Mouse (Mus musculus): ENCODE measurements around the gene Paqr3. TPM values are rescaled to one million over a fixed set of nuclear protein-coding genes. Genes with fewer than 3 reads are reported as not detected.

Paqr3 gene
- total and polyA plus RNA-seq, 3 experiments = 4.3 to 6.4 TPM; not detected in 1

- H3K9me3 ChIP-seq (replicated peaks; ENCODE audit: insufficient read depth, low read length) = no peaks in the 10 kb centered on the region
- H3K79me2 ChIP-seq (ENCODE audit: control insufficient read depth, insufficient read depth, low read length, poor library complexity) = no peaks in the 10 kb centered on the region
- no peaks in the 10 kb centered on the region for H3K4me1 ChIP-seq (ENCODE audit: control insufficient read depth in 1 of 2, insufficient read depth in 2 of 2, low read length in 2 of 2)
- H3K4me3 ChIP-seq (ENCODE audit: control insufficient read depth in 1 of 2, insufficient read depth in 1 of 2, low read depth in 2 of 2, low read length in 2 of 2) = no peak overlapping the region
- no peak for DNase-seq (ENCODE audit: low read depth, low spot score)
- no peak for TF ChIP-seq RCOR1 (IDR thresholded peaks at IDR 0.05; ENCODE audit: low read depth, low read length)
- no peak for TF ChIP-seq CTCF (IDR thresholded peaks at IDR 0.05 in 2 of 3, conservative IDR thresholded peaks at IDR 0.05 in 1 of 3; ENCODE audit: control insufficient read depth in 1 of 3, insufficient read depth in 1 of 3, low read depth in 2 of 3, low read length in 3 of 3, poor library complexity in 1 of 3, severe bottlenecking in 1 of 3)
- TF ChIP-seq KAT2A (conservative IDR thresholded peaks at IDR 0.05; ENCODE audit: low read depth, low read length) = no peak
- TF ChIP-seq USF2 (IDR thresholded peaks at IDR 0.05; ENCODE audit: borderline replicate concordance in 1 of 2, insufficient read depth in 1 of 2, low read depth in 1 of 2, low read length in 2 of 2) = no peak
- TF ChIP-seq ZKSCAN1 (IDR thresholded peaks at IDR 0.05; ENCODE audit: low read depth, low read length) = no peak
- TF ChIP-seq MYC (IDR thresholded peaks at IDR 0.05; ENCODE audit: low read depth, low read length) = no peak
- no peak for TF ChIP-seq CHD2 (IDR thresholded peaks at IDR 0.05; ENCODE audit: low read length)
- no peak for TF ChIP-seq E2F4 (IDR thresholded peaks at IDR 0.05; ENCODE audit: borderline replicate concordance, low read depth, low read length)
- TF ChIP-seq ELF1 (IDR thresholded peaks at IDR 0.05; ENCODE audit: low read depth, low read length) = no peak
- no peak for TF ChIP-seq TAL1 (IDR thresholded peaks at IDR 0.05; ENCODE audit: low read length)
- no peak for TF ChIP-seq MAX (IDR thresholded peaks at IDR 0.05; ENCODE audit: low read length)
- TF ChIP-seq NELFE (IDR thresholded peaks at IDR 0.05; ENCODE audit: low read depth, low read length) = no peak
- no peak for TF ChIP-seq MAZ (IDR thresholded peaks at IDR 0.05; ENCODE audit: low read depth, low read length)
- TF ChIP-seq ZC3H11A (IDR thresholded peaks at IDR 0.05; ENCODE audit: low read depth, low read length) = no peak
- H3K27ac ChIP-seq (ENCODE audit: control insufficient read depth, low read depth, low read length) = no peak overlapping the region
- no peak overlapping the region for H3K9ac ChIP-seq (ENCODE audit: control insufficient read depth, low read depth, low read length, poor library complexity, severe bottlenecking)
- no peaks in the 10 kb centered on the region for H3K27me3 ChIP-seq (ENCODE audit: control insufficient read depth in 1 of 2, insufficient read depth in 2 of 2, low read length in 2 of 2)
- H3K36me3 ChIP-seq (ENCODE audit: control insufficient read depth in 1 of 2, insufficient read depth in 2 of 2, low read length in 2 of 2) = peaks cover 3 to 5% of the 10 kb centered on the region in 2 experiments
These were observed 57.2 kb downstream of the Paqr3 start for GRCm38 (mm10) chr5:97054166-97054565.

GRCm38 (mm10) chr5:97048905-97049304, 62.5 kb downstream of the Paqr3 start:
- no peak overlapping the region for H3K9ac ChIP-seq (ENCODE audit: control insufficient read depth, low read depth, low read length, poor library complexity, severe bottlenecking)
- no peak for DNase-seq (ENCODE audit: low read depth, low spot score)
- TF ChIP-seq MYC (IDR thresholded peaks at IDR 0.05; ENCODE audit: low read depth, low read length) (no peak), ZC3H11A (IDR thresholded peaks at IDR 0.05; ENCODE audit: low read depth, low read length) (no peak), ZKSCAN1 (IDR thresholded peaks at IDR 0.05; ENCODE audit: low read depth, low read length) (no peak), GABPA (IDR thresholded peaks at IDR 0.05; ENCODE audit: low read depth, low read length) (no peak), NRF1 (IDR thresholded peaks at IDR 0.05; ENCODE audit: insufficient read depth, low read depth, low read length, poor library complexity, severe bottlenecking) (no peak), MEF2A (IDR thresholded peaks at IDR 0.05; ENCODE audit: extremely low read depth, insufficient replicate concordance, low read depth, low read length, poor library complexity, severe bottlenecking) (no peak), RAD21 (IDR thresholded peaks at IDR 0.05; ENCODE audit: low read depth, low read length) (no peak), CHD2 (IDR thresholded peaks at IDR 0.05; ENCODE audit: low read length) (no peak), USF1 (IDR thresholded peaks at IDR 0.05; ENCODE audit: low read depth, low read length) (no peak), ZNF384 (IDR thresholded peaks at IDR 0.05; ENCODE audit: low read depth, low read length) (no peak)
- H3K36me3 ChIP-seq (ENCODE audit: control insufficient read depth in 1 of 2, insufficient read depth in 2 of 2, low read length in 2 of 2) = peaks cover 0 to 3% of the 10 kb centered on the region in 2 experiments; a peak in 2 of 4 replicates
- H3K9me3 ChIP-seq (replicated peaks; ENCODE audit: insufficient read depth, low read length) = no peaks in the 10 kb centered on the region
- H3K4me1 ChIP-seq (ENCODE audit: control insufficient read depth in 1 of 2, insufficient read depth in 2 of 2, low read length in 2 of 2) = no peaks in the 10 kb centered on the region
- no peak overlapping the region for H3K4me3 ChIP-seq (ENCODE audit: control insufficient read depth in 1 of 2, insufficient read depth in 1 of 2, low read depth in 2 of 2, low read length in 2 of 2)
- no peak overlapping the region for H3K27ac ChIP-seq (ENCODE audit: control insufficient read depth, low read depth, low read length)
- no peaks in the 10 kb centered on the region for H3K79me2 ChIP-seq (ENCODE audit: control insufficient read depth, insufficient read depth, low read length, poor library complexity)
- H3K27me3 ChIP-seq (ENCODE audit: control insufficient read depth in 1 of 2, insufficient read depth in 2 of 2, low read length in 2 of 2) = no peaks in the 10 kb centered on the region

Data from MEL (cell line).